Mouse (Mus musculus): Measurements from ENCODE around the gene Tmem95. TPM values are rescaled to one million over a fixed set of nuclear protein-coding genes. Genes with fewer than 3 reads are reported as not detected.
"Not testable (repeated sequence)": the region's sequence is repeated elsewhere in the genome, so short reads cannot be mapped to it uniquely, and the experiment has no call there.

The Tmem95 gene
- polyA plus RNA-seq, 2 experiments from 2014 or later = not detected

GRCm38 (mm10) chr11:69880506-69880852 is 2.7 kb upstream of the Tmem95 start:
- ATAC-seq = peak; percentile 49

- ATAC-seq = no peak
Measured at GRCm38 (mm10) chr11:69879711-69880110, 1.9 kb upstream of the Tmem95 start.

GRCm38 (mm10) chr11:69878952-69879351 is 1.1 kb upstream of the Tmem95 start:
- ATAC-seq = no peak

- no peak for ATAC-seq
Measured at GRCm38 (mm10) chr11:69878399-69878798, 581 bp upstream of the Tmem95 start.

GRCm38 (mm10) chr11:69876867-69877266 is 951 bp downstream of the Tmem95 start:
- peak; percentile 56 for ATAC-seq

GRCm38 (mm10) chr11:69876186-69876585 is 1.6 kb downstream of the Tmem95 start:
- peak; percentile 38 for ATAC-seq

- no peak for ATAC-seq
Measured at GRCm38 (mm10) chr11:69872451-69872850, 5.4 kb downstream of the Tmem95 start.

GRCm38 (mm10) chr11:69871822-69872221 is 6.0 kb downstream of the Tmem95 start:
- no peak for ATAC-seq

GRCm38 (mm10) chr11:69870289-69871069 is 7.3 kb downstream of the Tmem95 start:
- no peak for ATAC-seq

GRCm38 (mm10) chr11:69867335-69867734 is 10.5 kb downstream of the Tmem95 start:
- ATAC-seq = no peak

GRCm38 (mm10) chr11:69865561-69865960 is 12.3 kb downstream of the Tmem95 start:
- no peak for ATAC-seq

- no peak for ATAC-seq
Measured at GRCm38 (mm10) chr11:69864138-69864860, 13.5 kb downstream of the Tmem95 start.

GRCm38 (mm10) chr11:69863729-69864128 is 14.1 kb downstream of the Tmem95 start:
- ATAC-seq = not testable (repeated sequence)

- ATAC-seq = no peak
Measured at GRCm38 (mm10) chr11:69858113-69858998, 19.5 kb downstream of the Tmem95 start, which contains the start of gene Tnk1. Tnk1 (minus strand) TSS chr11:69858730.

- ATAC-seq = no peak
Measured at GRCm38 (mm10) chr11:69855347-69855746, 22.5 kb downstream of the Tmem95 start.

GRCm38 (mm10) chr11:69854680-69855079 is 23.1 kb downstream of the Tmem95 start:
- no peak for ATAC-seq

GRCm38 (mm10) chr11:69853994-69854393 is 23.8 kb downstream of the Tmem95 start:
- ATAC-seq = no peak

GRCm38 (mm10) chr11:69850754-69851153 is 27.1 kb downstream of the Tmem95 start:
- no peak for ATAC-seq

GRCm38 (mm10) chr11:69849884-69850283 is 27.9 kb downstream of the Tmem95 start:
- no peak for ATAC-seq

- ATAC-seq = no peak
Measured at GRCm38 (mm10) chr11:69849128-69849527, 28.7 kb downstream of the Tmem95 start.

GRCm38 (mm10) chr11:69848021-69848420 is 29.8 kb downstream of the Tmem95 start:
- ATAC-seq = no peak

GRCm38 (mm10) chr11:69846738-69847688 is 30.8 kb downstream of the Tmem95 start:
- peak; percentile 71 for ATAC-seq

Data from CD4-positive, CD25-positive, alpha-beta regulatory T cell, adult 4 months (primary cell).